Mouse (Mus musculus) MEL (cell line): Measurements from ENCODE around the gene Gpr108. TPM values are rescaled to one million over a fixed set of nuclear protein-coding genes. Genes with fewer than 3 reads are reported as not detected.

ENCODE experiments used
- DNase-seq: peaks from one replicate; pipeline ENCODE4 v3.0.0; 2011; ENCODE audit warnings: low read depth, low spot score
- H3K27ac ChIP-seq: 2 replicates; pipeline ENCODE4 v1.5.1; 2012; ENCODE audit warnings: low read depth, mild to moderate bottlenecking, control low read depth, low read length, moderate library complexity; ENCODE audit not compliant: control insufficient read depth
- H3K27me3 ChIP-seq, 2 experiments: fragments of 150-350 bp in 1 of 2; sonication (generic) in 1 of 2; 2 replicates each; pipeline ENCODE4 v1.6.1; 2012; ENCODE audit warnings: low read length in 2 of 2, mild to moderate bottlenecking in 2 of 2, improper control_type of control experiment in 1 of 2, moderate library complexity in 1 of 2; ENCODE audit not compliant: insufficient read depth in 2 of 2, control insufficient read depth in 1 of 2
- H3K36me3 ChIP-seq, 2 experiments: 2 replicates each; pipeline ENCODE4 v1.6.1; 2012 to 2014; ENCODE audit warnings: low read length in 2 of 2, improper control_type of control experiment in 1 of 2, inconsistent platforms in 1 of 2, mild to moderate bottlenecking in 1 of 2; ENCODE audit not compliant: insufficient read depth in 2 of 2, control insufficient read depth in 1 of 2
- H3K4me1 ChIP-seq, 2 experiments: fragments of 150-350 bp in 1 of 2; sonication (generic) in 1 of 2; 2 replicates each; pipeline ENCODE4 v1.6.1; 2012; ENCODE audit warnings: low read length in 2 of 2, improper control_type of control experiment in 1 of 2, mild to moderate bottlenecking in 1 of 2; ENCODE audit not compliant: insufficient read depth in 2 of 2, control insufficient read depth in 1 of 2
- H3K4me3 ChIP-seq, 2 experiments: fragments of 150-350 bp in 1 of 2; sonication (generic) in 1 of 2; 2 replicates each; pipeline ENCODE4 v1.5.1; 2012; ENCODE audit warnings: low read depth in 2 of 2, low read length in 2 of 2, mild to moderate bottlenecking in 2 of 2, moderate library complexity in 2 of 2, control low read depth in 1 of 2, improper control_type of control experiment in 1 of 2; ENCODE audit not compliant: control insufficient read depth in 1 of 2, insufficient read depth in 1 of 2
- H3K79me2 ChIP-seq: 2 replicates; pipeline ENCODE4 v1.6.1; 2012; ENCODE audit warnings: mild to moderate bottlenecking, low read length, moderate library complexity; ENCODE audit not compliant: control insufficient read depth, poor library complexity, insufficient read depth
- H3K9ac ChIP-seq: 2 replicates; pipeline ENCODE4 v1.6.1; 2012; ENCODE audit warnings: low read depth, mild to moderate bottlenecking, control low read depth, low read length, moderate library complexity; ENCODE audit not compliant: control insufficient read depth, poor library complexity, severe bottlenecking
- H3K9me3 ChIP-seq: fragments of 150-350 bp; sonication (generic); replicated peaks from 2 replicates; pipeline ENCODE4 v1.6.1; 2012; ENCODE audit warnings: mild to moderate bottlenecking, low read length, improper control_type of control experiment, moderate library complexity; ENCODE audit not compliant: insufficient read depth
- CHD2 ChIP-seq: IDR thresholded peaks from 2 replicates; pipeline ENCODE4 v1.6.1; 2011; ENCODE audit warnings: low read length, improper control_type of control experiment
- CTCF ChIP-seq, 3 experiments: IDR thresholded peaks in 2 of 3; conservative IDR thresholded peaks in 1 of 3; 2 replicates each; pipeline ENCODE4 v1.5.1; 2011 to 2012; ENCODE audit warnings: low read length in 3 of 3, low read depth in 2 of 3, mild to moderate bottlenecking in 2 of 3, improper control_type of control experiment in 1 of 3, inconsistent platforms in 1 of 3, mixed read lengths in 1 of 3, moderate library complexity in 1 of 3; ENCODE audit not compliant: control insufficient read depth in 1 of 3, insufficient read depth in 1 of 3, poor library complexity in 1 of 3, severe bottlenecking in 1 of 3
- ELF1 ChIP-seq: IDR thresholded peaks from 2 replicates; pipeline ENCODE4 v1.6.1; 2014; ENCODE audit warnings: low read depth, mild to moderate bottlenecking, inconsistent platforms, low read length, improper control_type of control experiment, moderate library complexity
- ETS1 ChIP-seq: IDR thresholded peaks from 2 replicates; pipeline ENCODE4 v1.6.1; 2012; ENCODE audit warnings: low read depth, mild to moderate bottlenecking, inconsistent platforms, low read length, improper control_type of control experiment, moderate library complexity
- MAFK ChIP-seq: IDR thresholded peaks from 2 replicates; pipeline ENCODE4 v1.6.1; 2011; ENCODE audit warnings: low read depth, mild to moderate bottlenecking, low read length, improper control_type of control experiment, borderline replicate concordance
- MAX ChIP-seq: IDR thresholded peaks from 2 replicates; pipeline ENCODE4 v1.6.1; 2011; ENCODE audit warnings: low read length, improper control_type of control experiment
- MAZ ChIP-seq: IDR thresholded peaks from 2 replicates; pipeline ENCODE4 v1.6.1; 2012; ENCODE audit warnings: low read depth, mild to moderate bottlenecking, inconsistent platforms, low read length, improper control_type of control experiment
- MEF2A ChIP-seq: IDR thresholded peaks from 2 replicates; pipeline ENCODE4 v1.6.1; 2014; ENCODE audit warnings: low read depth, mild to moderate bottlenecking, inconsistent platforms, low read length, improper control_type of control experiment; ENCODE audit not compliant: poor library complexity, insufficient replicate concordance, severe bottlenecking; ENCODE audit errors: extremely low read depth
- MXI1 ChIP-seq: IDR thresholded peaks from 2 replicates; pipeline ENCODE4 v1.6.1; 2011; ENCODE audit warnings: mild to moderate bottlenecking, low read depth, low read length, improper control_type of control experiment
- MYB ChIP-seq: IDR thresholded peaks from 2 replicates; pipeline ENCODE4 v1.6.1; 2011; ENCODE audit warnings: mild to moderate bottlenecking, low read depth, low read length, improper control_type of control experiment
- MYC ChIP-seq: IDR thresholded peaks from 2 replicates; pipeline ENCODE4 v1.6.1; 2011; ENCODE audit warnings: low read depth, mild to moderate bottlenecking, low read length, improper control_type of control experiment, moderate library complexity
- NRF1 ChIP-seq: IDR thresholded peaks from 2 replicates; pipeline ENCODE4 v1.6.1; 2014; ENCODE audit warnings: low read depth, mild to moderate bottlenecking, inconsistent platforms, low read length, improper control_type of control experiment, moderate library complexity; ENCODE audit not compliant: poor library complexity, insufficient read depth, severe bottlenecking
- POLR2A ChIP-seq, 2 experiments: IDR thresholded peaks; 2 replicates each; pipeline ENCODE4 v1.6.1; 2011 to 2012; ENCODE audit warnings: low read length in 2 of 2, mild to moderate bottlenecking in 2 of 2, control low read depth in 1 of 2, improper control_type of control experiment in 1 of 2, low read depth in 1 of 2, moderate library complexity in 1 of 2; ENCODE audit not compliant: control insufficient read depth in 1 of 2, insufficient read depth in 1 of 2, poor library complexity in 1 of 2
- SIN3A ChIP-seq: IDR thresholded peaks from 2 replicates; pipeline ENCODE4 v1.6.1; 2012; ENCODE audit warnings: low read length, improper control_type of control experiment, inconsistent platforms
- TCF12 ChIP-seq: IDR thresholded peaks from 2 replicates; pipeline ENCODE4 v1.6.1; 2014; ENCODE audit warnings: low read depth, mild to moderate bottlenecking, inconsistent platforms, low read length, improper control_type of control experiment, moderate library complexity
- UBTF ChIP-seq: IDR thresholded peaks from 2 replicates; pipeline ENCODE4 v1.6.1; 2012; ENCODE audit warnings: low read depth, mild to moderate bottlenecking, inconsistent platforms, low read length, improper control_type of control experiment, moderate library complexity, borderline replicate concordance; ENCODE audit not compliant: insufficient read depth
- ZKSCAN1 ChIP-seq: IDR thresholded peaks from 2 replicates; pipeline ENCODE4 v1.6.1; 2012; ENCODE audit warnings: low read depth, mild to moderate bottlenecking, inconsistent platforms, low read length, improper control_type of control experiment, moderate library complexity
- ZNF384 ChIP-seq: IDR thresholded peaks from 2 replicates; pipeline ENCODE4 v1.6.1; 2012; ENCODE audit warnings: low read depth, mild to moderate bottlenecking, inconsistent platforms, low read length, improper control_type of control experiment
- polyA plus RNA-seq, 2 experiments: library from polyadenylated mRNA; stranded (reverse) in 1 of 2; unstranded in 1 of 2; fragments of >175 nt in 1 of 2; fragments of >200 nt in 1 of 2; gene quantifications; 2 replicates each; pipeline versions ENCODE4 v1.2.1 to v1.2.4; 2012; ENCODE audit warnings: low replicate concordance in 2 of 2, low read depth in 1 of 2; ENCODE audit not compliant: insufficient read length in 2 of 2, insufficient read depth in 1 of 2, missing spikeins in 1 of 2
- total RNA-seq: library from RNA; depleted of rRNA; stranded (reverse); fragments of 300-350 nt; gene quantifications from 2 replicates; pipeline ENCODE4 v1.2.3, GENCODE M21; 2012

Gpr108 gene
- total and polyA plus RNA-seq, 3 experiments: 21.8 to 35.9 TPM; not detected in 1

- peak overlapping the region; percentile 68 to 81 for H3K4me3 ChIP-seq
- H3K36me3 ChIP-seq: peaks cover 0 to 6% of the 10 kb centered on the region in 2 experiments; a peak in 2 of 4 replicates
- H3K27ac ChIP-seq: no peak overlapping the region
- H3K79me2 ChIP-seq: peaks cover 14% of the 10 kb centered on the region
- H3K9ac ChIP-seq: peak overlapping the region; percentile 74
- no peaks in the 10 kb centered on the region for H3K9me3 ChIP-seq
- DNase-seq: peak; percentile 92
- TF ChIP-seq ZKSCAN1 (no peak), UBTF (no peak), ETS1 (0 out of 2 replicates have a peak, but pooled peaks have one; percentile 4), MEF2A (no peak), CHD2 (no peak), ELF1 (0 out of 2 replicates have a peak, but pooled peaks have one; percentile 19), MYC (no peak), CTCF (IDR thresholded peaks at IDR 0.05 in 2 of 3, conservative IDR thresholded peaks at IDR 0.05 in 1 of 3; ENCODE audit: control insufficient read depth in 1 of 3, insufficient read depth in 1 of 3, low read depth in 2 of 3, low read length in 3 of 3, poor library complexity in 1 of 3, severe bottlenecking in 1 of 3) (peak in 1 of 3 experiments; percentile 12; a peak in 1 of 6 replicates), NRF1 (peak; percentile 35; the same call in 1 of the 2 replicates), POLR2A (IDR thresholded peaks at IDR 0.05; ENCODE audit: control insufficient read depth in 1 of 2, insufficient read depth in 1 of 2, low read depth in 1 of 2, low read length in 2 of 2, poor library complexity in 1 of 2) (peak; percentile 25 to 42; a peak in 1 of 4 replicates), ZNF384 (no peak), MAX (peak; percentile 51; the same call in 1 of the 2 replicates), MYB (no peak), TCF12 (no peak), SIN3A (peak; percentile 37; the same call in 1 of the 2 replicates), MAZ (peak; percentile 26; the same call in 1 of the 2 replicates), MAFK (no peak), MXI1 (peak; percentile 47; the same call in 1 of the 2 replicates)
- no peaks in the 10 kb centered on the region for H3K27me3 ChIP-seq
- peaks cover 1 to 26% of the 10 kb centered on the region in 2 experiments; a peak in 2 of 4 replicates for H3K4me1 ChIP-seq
Observed at GRCm38 (mm10) chr17:57275111-57275996, 27.1 kb upstream of the Gpr108 start.
